8 mouse cellular contexts compared by ENCODE assay signal in the genomic region with DNA sequence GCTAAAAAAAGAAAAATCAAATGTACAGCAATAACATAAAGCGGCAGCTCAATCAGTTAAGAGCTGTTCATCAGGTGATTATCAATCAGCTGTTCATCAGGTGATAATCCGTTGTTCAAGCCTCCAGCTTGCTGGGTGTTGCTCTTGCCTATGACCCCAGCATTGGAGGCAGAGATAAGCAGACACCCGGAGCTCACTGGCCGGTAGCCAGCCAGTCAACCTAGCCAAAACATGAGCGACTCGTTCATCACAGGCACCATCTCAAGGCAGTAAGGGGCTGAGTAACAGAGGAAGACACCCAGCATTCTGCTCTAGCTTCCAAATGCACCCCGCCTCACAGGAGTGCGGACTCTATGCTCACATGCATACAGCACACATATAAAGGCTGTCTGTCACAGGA. TPM values are rescaled to one million over a fixed set of nuclear protein-coding genes. Genes with fewer than 3 reads are reported as not detected.
DNase-seq lines count a peak whose midpoint lies in the region; ATAC-seq and TF ChIP-seq lines count a peak whose summit lies in the region.

No protein-coding gene starts in this region.

- DNase-seq in adrenal gland, adult 2 months, result peak; percentile 66
- no peak for DNase-seq in adrenal gland, adult 8-10 months
- DNase-seq in thymus, postnatal 14 days, result peak; percentile 21
- DNase-seq in thymus, adult 2 months, result no peak
- DNase-seq in heart, postnatal 4 days, result peak; percentile 65
- no peak for DNase-seq in layer of hippocampus, adult 2 months (ENCODE audit: low spot score in 2 of 2)
- no peak for DNase-seq in midbrain, embryonic 11.5 days (ENCODE audit: low spot score, missing footprints)
- no peak for DNase-seq in right cerebral cortex, adult 2 months (ENCODE audit: low spot score in 2 of 2)

- TF ChIP-seq CTCF in thymus, adult 2 months (IDR thresholded peaks at IDR 0.05; ENCODE audit: borderline replicate concordance, control insufficient read depth, extremely low read depth, insufficient read depth, low read length, poor library complexity), result no peak
- no peak for TF ChIP-seq CTCF in layer of hippocampus, adult 2 months (conservative IDR thresholded peaks at IDR 0.05)

- H3K4me3 ChIP-seq in thymus, adult 2 months (ENCODE audit: control insufficient read depth, insufficient read depth, low read length), result no peak overlapping the region
- no peak overlapping the region for H3K4me3 ChIP-seq in layer of hippocampus, adult 2 months
- H3K4me3 ChIP-seq in midbrain, embryonic 11.5 days (ENCODE audit: low read depth, low read length), result no peak overlapping the region

- no peak overlapping the region for H3K27ac ChIP-seq in thymus, adult 2 months (ENCODE audit: control insufficient read depth, insufficient read depth, low read length)
- no peak overlapping the region for H3K27ac ChIP-seq in layer of hippocampus, adult 2 months
- H3K27ac ChIP-seq in midbrain, embryonic 11.5 days (ENCODE audit: low read depth, low read length), result no peak overlapping the region

- H3K4me1 ChIP-seq in thymus, adult 2 months (replicated peaks; ENCODE audit: control insufficient read depth, insufficient read depth, low read length), result peaks cover 16% of the 10 kb centered on the region
- H3K4me1 ChIP-seq in midbrain, embryonic 11.5 days (ENCODE audit: control insufficient read depth, insufficient read depth, low read length), result no peaks in the 10 kb centered on the region

- no peaks in the 10 kb centered on the region for H3K27me3 ChIP-seq in thymus, adult 2 months (ENCODE audit: control insufficient read depth, insufficient read depth, low read length)
- H3K27me3 ChIP-seq in midbrain, embryonic 11.5 days (ENCODE audit: control insufficient read depth, insufficient read depth, low read length), result no peaks in the 10 kb centered on the region

- TF ChIP-seq POLR2A in thymus, adult 2 months (IDR thresholded peaks at IDR 0.05; ENCODE audit: control insufficient read depth, extremely low read depth, insufficient read depth, low read length, poor library complexity), result no peak

- ATAC-seq in midbrain, embryonic 11.5 days (ENCODE audit: low FRiP score), result no peak

- 76% methylated on average over 8 of the region's 8 CpGs for WGBS in thymus, adult 2 months
- 83% methylated on average over 8 of the region's 8 CpGs for WGBS in midbrain, embryonic 11.5 days

- H3K9me3 ChIP-seq in midbrain, embryonic 11.5 days (ENCODE audit: control insufficient read depth, low read length), result no peaks in the 10 kb centered on the region

- H3K4me2 ChIP-seq in midbrain, embryonic 11.5 days, result no peak overlapping the region

- H3K36me3 ChIP-seq in thymus, adult 2 months (ENCODE audit: control insufficient read depth, insufficient read depth, low read length), result no peaks in the 10 kb centered on the region
- no peaks in the 10 kb centered on the region for H3K36me3 ChIP-seq in midbrain, embryonic 11.5 days (ENCODE audit: control insufficient read depth, insufficient read depth, low read length)

- no peak overlapping the region for H3K9ac ChIP-seq in midbrain, embryonic 11.5 days (ENCODE audit: low read length)

RNA-seq across cellular contexts. Expression of a gene that starts 10.4 kb away (rescaled TPM):
- 100 to 1,000 TPM; 171 to 203 TPM for total RNA-seq in adrenal gland, adult 2 months (2021)
- polyA plus RNA-seq in adrenal gland, adult 2 months (2012; rRNA removed), result 90.2 and 106 TPM in 2 replicates
- total RNA-seq in adrenal gland, adult 8-10 months (2022), result 100 to 1,000 TPM; 173 to 211 (median 196) TPM
- 78.5 and 117 TPM in 2 replicates for polyA plus RNA-seq in thymus, adult 2 months (2012; rRNA removed)
- total RNA-seq in heart, postnatal 4 days (2021), result 10 to 100 TPM; 77.6 to 81.1 TPM
- 10 to 100 TPM; 72.4 to 88.6 TPM for total RNA-seq in layer of hippocampus, adult 2 months (2021)
- polyA plus RNA-seq in midbrain, embryonic 11.5 days (2014; fragmentation: Nextera tagmentation; extraction: Ambion mirVana), result 194 and 208 TPM in 2 replicates

Comparison
In these comparisons a context has a peak if more than half of its experiments do, and no peak if none do; other contexts are left out.
1. DNase-seq: peak in adrenal gland, adult 2 months (single experiment), thymus, postnatal 14 days (single experiment) and heart, postnatal 4 days (single experiment); none in adrenal gland, adult 8-10 months (single experiment), thymus, adult 2 months (single experiment), layer of hippocampus, adult 2 months (0 of 2), midbrain, embryonic 11.5 days (single experiment) and right cerebral cortex, adult 2 months (0 of 2).